Mouse (Mus musculus) neural tube, embryonic 14.5 days (tissue): ENCODE measurements around the gene Elp5. TPM values are rescaled to one million over a fixed set of nuclear protein-coding genes. Genes with fewer than 3 reads are reported as not detected.
A peak's percentile ranks its signal among the peaks of the same experiment; 100 is the strongest.

Experiments used
- ATAC-seq: fragments of 200-750 bp; cut with Nextera tagmentation; 2 replicates; pipeline ENCODE4 v1.8.0; 2017; ENCODE audit warnings: low read depth, mild to moderate bottlenecking, moderate TSS enrichment, moderate library complexity
- H3K27ac ChIP-seq: fragments of 300-500 bp; sonication (generic); 2 replicates; pipeline ENCODE4 v1.5.1; 2014; ENCODE audit warnings: low read depth, mild to moderate bottlenecking, control low read depth, low read length, moderate library complexity, mixed read lengths
- H3K27me3 ChIP-seq: fragments of 300-500 bp; sonication (generic); 2 replicates; pipeline ENCODE4 v1.6.1; 2014; ENCODE audit warnings: low read length; ENCODE audit not compliant: control insufficient read depth, insufficient read depth
- H3K36me3 ChIP-seq: fragments of 300-500 bp; sonication (generic); 2 replicates; pipeline ENCODE4 v1.6.1; 2014; ENCODE audit warnings: low read length, mixed read lengths; ENCODE audit not compliant: control insufficient read depth, insufficient read depth
- H3K4me1 ChIP-seq: fragments of 300-500 bp; sonication (generic); 2 replicates; pipeline ENCODE4 v1.6.1; 2014; ENCODE audit warnings: low read length; ENCODE audit not compliant: control insufficient read depth, insufficient read depth
- H3K4me2 ChIP-seq: fragments of 300-500 bp; sonication (generic); 2 replicates; pipeline ENCODE4 v1.6.1; 2014; ENCODE audit warnings: mild to moderate bottlenecking, low read depth, low read length, control low read depth
- H3K4me3 ChIP-seq: fragments of 300-500 bp; sonication (generic); 2 replicates; pipeline ENCODE4 v1.5.1; 2014; ENCODE audit warnings: low read depth, low read length, control low read depth, mixed read lengths
- H3K9ac ChIP-seq: fragments of 300-500 bp; sonication (generic); replicated peaks from 2 replicates; pipeline ENCODE4 v1.6.1; 2014; ENCODE audit warnings: low read depth, mild to moderate bottlenecking, control low read depth, low read length, mixed read lengths
- H3K9me3 ChIP-seq: fragments of 300-500 bp; sonication (generic); 2 replicates; pipeline ENCODE4 v1.6.1; 2016; ENCODE audit warnings: low read length; ENCODE audit not compliant: control insufficient read depth
- WGBS: fragments of 180-500 bp; shearing (Covaris S2); extraction: QIAGEN DNeasy Blood & Tissue Kit; methylation state at CpG from one replicate; pipeline ENCODE4 v1.1.7; 2014; 5-methylcytosine and 5-hydroxymethylcytosine counted together
- polyA plus RNA-seq: library from polyadenylated mRNA; unstranded; fragments of >200 nt; fragmentation: Nextera tagmentation; extraction: Ambion mirVana; gene quantifications from 2 replicates; pipeline ENCODE4 v1.2.1, GENCODE M21; 2014

Gene Elp5
- polyA plus RNA-seq, 1 experiment from 2014 or later: 175 TPM

DNA sequence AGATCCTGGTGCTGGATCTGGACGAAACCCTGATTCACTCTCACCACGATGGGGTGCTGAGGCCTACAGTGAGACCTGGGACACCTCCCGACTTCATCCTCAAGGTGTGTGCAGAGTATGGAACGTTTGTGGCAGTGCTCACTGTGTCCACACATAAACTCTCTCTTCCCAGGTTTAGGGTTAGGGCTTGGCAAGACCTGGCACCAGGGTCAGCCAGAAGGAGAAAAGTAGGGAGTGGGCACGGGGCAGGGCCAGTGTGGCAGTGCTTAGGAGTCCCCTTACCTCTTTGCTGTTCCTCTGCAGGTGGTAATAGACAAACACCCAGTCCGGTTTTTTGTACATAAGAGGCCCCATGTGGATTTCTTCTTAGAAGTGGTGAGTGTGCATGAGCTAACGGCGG, 2.1 kb upstream of the Elp5 start:
- Histone ChIP-seq H3K4me3 (no peak overlapping the region), H3K4me1 (peaks cover 21% of the 10 kb centered on the region), H3K9ac (no peak overlapping the region), H3K27me3 (no peaks in the 10 kb centered on the region), H3K9me3 (no peaks in the 10 kb centered on the region), H3K4me2 (no peak overlapping the region), H3K36me3 (peaks cover 38% of the 10 kb centered on the region), H3K27ac (no peak overlapping the region)
- 92% methylated on average over 8 of the region's 8 CpGs for WGBS
- ATAC-seq: no peak

DNA sequence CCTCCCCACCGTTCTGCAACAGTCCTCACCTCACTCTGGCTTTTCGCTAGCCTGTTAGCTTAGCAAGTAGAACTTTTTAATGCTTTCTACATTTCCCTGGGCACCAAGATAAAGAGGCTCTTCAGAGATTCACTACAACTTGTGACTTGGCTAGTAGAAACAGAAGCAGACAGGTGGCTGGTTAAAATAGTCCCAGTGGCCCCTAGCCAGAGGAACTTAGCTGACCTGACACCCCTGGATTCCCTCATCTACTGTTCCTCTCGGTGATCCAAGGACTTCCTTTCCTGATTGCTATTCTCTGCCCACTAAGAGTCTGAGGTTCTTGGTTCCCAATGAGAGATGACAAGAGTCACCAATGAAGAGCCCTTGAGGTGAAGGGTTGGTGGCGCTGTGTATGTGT, 1.1 kb upstream of the Elp5 start:
- H3K4me3 ChIP-seq: no peak overlapping the region
- no peak overlapping the region for H3K27ac ChIP-seq
- peaks cover 23% of the 10 kb centered on the region for H3K4me1 ChIP-seq
- no peaks in the 10 kb centered on the region for H3K9me3 ChIP-seq
- no peaks in the 10 kb centered on the region for H3K27me3 ChIP-seq
- H3K36me3 ChIP-seq: peaks cover 31% of the 10 kb centered on the region
- 91% methylated on average over 4 of the region's 4 CpGs for whole genome bisulfite sequencing
- no peak overlapping the region for H3K9ac ChIP-seq
- ATAC-seq: no peak
- H3K4me2 ChIP-seq: peak overlapping the region; percentile 64

DNA sequence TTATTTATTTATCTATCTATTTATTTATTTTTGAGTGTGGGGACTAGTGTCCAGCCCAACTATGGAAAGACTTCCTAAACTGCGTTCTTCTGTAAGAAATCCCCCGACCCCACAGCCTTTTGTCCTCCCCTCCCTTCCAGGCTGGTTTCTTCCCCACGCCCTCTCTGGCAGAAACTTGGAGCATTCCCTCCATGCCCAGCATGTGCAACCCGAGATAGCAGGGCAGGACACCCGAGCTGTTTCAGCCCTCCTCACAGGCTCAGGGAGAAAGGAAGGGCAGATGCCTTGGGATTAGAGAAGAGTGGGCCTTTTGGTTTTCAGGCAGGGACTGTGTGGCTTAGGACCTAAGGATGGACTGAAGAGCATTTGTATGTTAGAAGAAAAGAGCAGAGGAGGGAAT, 560 bp upstream of the Elp5 start:
- WGBS: 42% methylated on average over 5 of the region's 5 CpGs
- no peak overlapping the region for H3K27ac ChIP-seq
- peaks cover 26% of the 10 kb centered on the region for H3K36me3 ChIP-seq

DNA sequence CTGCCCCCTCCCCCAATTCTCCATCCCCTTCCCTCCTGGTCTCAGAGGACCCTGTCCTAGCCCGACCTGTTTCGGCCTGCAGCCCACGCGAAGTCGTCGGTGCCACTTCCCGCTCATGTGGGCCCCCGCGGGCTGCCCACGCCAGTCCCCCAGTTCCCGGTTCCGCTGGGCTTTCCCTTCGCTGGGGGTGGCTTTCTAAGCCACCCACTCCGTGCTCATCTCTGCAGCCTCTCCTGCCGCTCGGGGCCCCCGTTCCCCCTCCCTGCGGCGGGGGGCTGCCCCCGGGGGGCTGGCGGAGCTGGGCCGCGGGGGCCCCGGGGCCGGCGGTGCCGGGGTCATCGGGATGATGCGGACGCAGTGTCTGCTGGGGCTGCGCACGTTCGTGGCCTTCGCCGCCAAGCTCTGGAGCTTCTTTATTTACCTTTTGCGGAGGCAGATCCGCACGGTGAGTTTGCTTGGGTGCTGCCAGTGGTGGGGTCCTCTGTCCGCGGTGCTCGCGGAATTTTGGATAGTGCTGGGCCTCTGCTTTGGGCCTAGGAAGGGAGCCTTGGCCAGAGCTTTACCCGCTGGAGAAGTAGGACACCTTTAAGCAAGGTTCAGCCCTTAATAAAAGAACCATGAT, 1.1 kb downstream of the Elp5 start, which contains the start of gene Ctdnep1:
Ctdnep1 (plus strand) TSS at position 16 of the 622 bp plus-strand sequence.
- no peaks in the 10 kb centered on the region for H3K27me3 ChIP-seq
- ATAC-seq: peak; percentile 52
- peak within 1 kb of the TSS; percentile 91 for H3K4me2 ChIP-seq
- peak within 1 kb of the TSS; percentile 96 for H3K27ac ChIP-seq
- WGBS: under 1% methylated on average over 37 of the region's 43 CpGs
- peaks cover 22% of the 10 kb centered on the region for H3K36me3 ChIP-seq
- peak within 1 kb of the TSS; percentile 97 for H3K9ac ChIP-seq
- peak within 1 kb of the TSS; percentile 100 for H3K4me3 ChIP-seq
- H3K9me3 ChIP-seq: no peaks in the 10 kb centered on the region
- H3K4me1 ChIP-seq: peaks cover 23% of the 10 kb centered on the region

More for the DNA sequence above, 560 bp upstream of the Elp5 start:
- H3K4me3 ChIP-seq: peak overlapping the region; percentile 9; the same call in 1 of the 2 replicates
- ATAC-seq: no peak
- peak overlapping the region; percentile 64 for H3K4me2 ChIP-seq
- no peaks in the 10 kb centered on the region for H3K27me3 ChIP-seq
- H3K9ac ChIP-seq: 0 out of 2 replicates have a peak overlapping the region, but pooled peaks have one; percentile 12
- H3K9me3 ChIP-seq: no peaks in the 10 kb centered on the region
- peaks cover 23% of the 10 kb centered on the region for H3K4me1 ChIP-seq

DNA sequence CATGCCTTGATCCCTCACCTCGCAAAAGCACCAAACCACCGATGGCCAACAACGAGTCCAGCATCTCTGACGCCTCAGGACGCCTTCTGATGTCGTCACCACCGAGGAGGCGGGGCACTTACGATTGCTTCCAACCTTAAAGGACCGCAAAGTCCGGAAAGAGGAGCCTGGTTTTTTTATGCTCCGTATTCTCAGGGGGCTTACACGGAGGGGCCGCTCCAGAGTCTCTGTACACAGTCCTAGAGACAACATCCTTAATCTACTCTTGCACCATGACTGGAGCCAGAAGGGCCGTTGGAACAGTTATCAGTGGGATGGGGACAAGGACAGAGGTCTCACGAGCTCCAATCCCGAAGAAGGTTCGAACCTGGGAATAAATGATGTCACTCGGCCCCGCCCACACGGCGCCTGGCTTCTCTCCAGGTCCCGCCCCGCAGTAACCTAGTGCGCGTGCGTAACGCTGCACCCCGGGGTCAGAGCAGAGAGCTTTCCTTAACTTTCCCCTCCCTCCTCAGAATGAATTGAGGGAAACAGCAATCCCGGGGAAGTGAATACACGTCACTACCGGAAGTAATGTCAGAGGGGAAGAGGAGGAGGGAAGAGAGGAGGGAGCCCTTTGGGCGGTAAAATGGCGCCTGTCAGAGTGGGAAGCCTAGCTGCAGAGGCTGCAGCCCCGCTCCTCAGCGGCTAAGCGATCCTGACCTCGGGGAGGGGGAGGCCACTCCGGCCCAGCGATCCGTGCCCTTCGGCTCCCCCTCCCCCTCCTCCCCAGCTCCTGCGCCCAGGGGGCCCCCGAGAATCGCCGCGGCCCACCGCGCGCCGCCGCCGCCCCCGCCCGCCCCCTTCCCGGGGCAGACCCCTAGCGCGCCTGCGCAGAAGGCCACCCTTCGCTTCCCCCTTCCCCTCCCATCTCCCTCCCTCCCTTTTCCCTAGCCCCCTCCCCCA, 1.8 kb downstream of the Elp5 start:
- Histone ChIP-seq H3K36me3 (peaks cover 21% of the 10 kb centered on the region), H3K27ac (peak overlapping the region; percentile 96), H3K27me3 (no peaks in the 10 kb centered on the region), H3K4me3 (peak overlapping the region; percentile 100), H3K9me3 (no peaks in the 10 kb centered on the region), H3K9ac (peak overlapping the region; percentile 97), H3K4me1 (peaks cover 23% of the 10 kb centered on the region), H3K4me2 (peak overlapping the region; percentile 91)
- WGBS: under 1% methylated on average over 34 of the region's 60 CpGs
- ATAC-seq: peak; percentile 90

DNA sequence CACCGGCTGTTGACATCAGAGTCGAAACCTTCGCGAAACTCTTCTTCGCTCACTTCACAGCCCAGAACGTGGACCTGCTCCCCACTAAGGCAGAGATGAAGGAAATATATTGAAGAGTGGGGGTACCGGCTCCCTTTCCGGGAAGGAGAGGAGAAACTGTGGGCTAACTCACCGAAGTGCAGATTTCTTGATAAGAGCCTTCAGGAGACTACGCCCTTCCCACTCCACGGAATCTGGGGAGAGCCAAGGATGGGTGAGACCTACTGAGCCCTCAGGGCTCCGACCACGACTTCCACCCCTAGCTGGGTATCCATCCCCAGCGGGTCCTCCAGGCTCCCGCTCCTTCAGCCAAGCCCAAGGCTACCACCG, 2.5 kb downstream of the Elp5 start:
- Histone ChIP-seq H3K4me3 (peak overlapping the region; percentile 100), H3K27ac (peak overlapping the region; percentile 96), H3K36me3 (peaks cover 20% of the 10 kb centered on the region), H3K9ac (peak overlapping the region; percentile 97), H3K4me2 (peak overlapping the region; percentile 91), H3K27me3 (no peaks in the 10 kb centered on the region), H3K4me1 (peaks cover 23% of the 10 kb centered on the region), H3K9me3 (no peaks in the 10 kb centered on the region)
- no peak for ATAC-seq
- WGBS: 3% methylated on average over 16 of the region's 16 CpGs

DNA sequence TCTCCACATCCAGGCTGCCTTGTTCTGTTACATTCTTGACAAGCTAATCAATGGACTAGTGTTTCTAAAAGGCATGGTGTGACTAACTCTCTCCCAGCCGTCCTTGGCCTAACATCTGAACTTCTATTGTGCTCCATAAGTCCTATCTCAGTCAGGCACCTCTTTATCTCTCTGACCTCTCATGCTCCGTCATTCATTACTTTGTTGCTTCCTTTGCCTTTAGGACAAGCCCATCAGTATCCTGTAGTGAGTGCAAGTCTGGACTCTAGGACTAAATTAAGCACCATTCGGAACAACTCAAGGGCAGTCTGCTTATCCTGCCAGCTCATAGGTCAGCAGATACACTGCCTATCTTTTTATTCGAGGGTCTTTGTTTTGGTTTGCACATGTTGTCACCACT, 6.0 kb downstream of the Elp5 start:
- Histone ChIP-seq H3K4me3 (no peak overlapping the region), H3K9ac (no peak overlapping the region), H3K27ac (no peak overlapping the region), H3K27me3 (no peaks in the 10 kb centered on the region), H3K4me2 (no peak overlapping the region), H3K4me1 (peaks cover 4% of the 10 kb centered on the region; the same call in 1 of the 2 replicates), H3K9me3 (no peaks in the 10 kb centered on the region), H3K36me3 (peaks cover 21% of the 10 kb centered on the region)
- WGBS: 88% methylated on average over 4 of the region's 4 CpGs
- ATAC-seq: no peak

DNA sequence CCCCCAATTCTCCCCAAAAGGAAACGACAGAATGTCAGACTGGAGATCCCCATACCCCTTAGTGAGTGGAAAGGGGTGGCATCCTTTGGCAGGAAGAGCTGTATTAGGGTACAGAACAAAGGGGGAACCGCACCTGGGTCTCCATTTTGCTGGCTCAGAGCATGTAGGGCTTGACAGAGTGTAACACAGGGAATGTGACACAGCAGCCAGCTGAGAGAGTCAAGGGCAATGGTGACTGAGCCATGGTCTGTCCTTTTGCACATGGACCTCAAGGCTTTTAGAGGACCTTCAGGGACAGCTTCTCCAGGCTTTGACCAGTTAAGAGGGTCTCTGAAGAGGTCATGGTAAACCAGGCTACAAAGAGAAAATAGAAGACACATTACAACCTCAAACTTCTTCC, 7.4 kb downstream of the Elp5 start:
- WGBS: 92% methylated on average over 2 of the region's 2 CpGs
- H3K4me2 ChIP-seq: no peak overlapping the region
- ATAC-seq: no peak
- peaks cover 26% of the 10 kb centered on the region for H3K36me3 ChIP-seq
- H3K4me1 ChIP-seq: peaks cover 4% of the 10 kb centered on the region; the same call in 1 of the 2 replicates
- H3K27ac ChIP-seq: no peak overlapping the region
- H3K9ac ChIP-seq: no peak overlapping the region
- H3K27me3 ChIP-seq: no peaks in the 10 kb centered on the region
- H3K4me3 ChIP-seq: no peak overlapping the region
- no peaks in the 10 kb centered on the region for H3K9me3 ChIP-seq

DNA sequence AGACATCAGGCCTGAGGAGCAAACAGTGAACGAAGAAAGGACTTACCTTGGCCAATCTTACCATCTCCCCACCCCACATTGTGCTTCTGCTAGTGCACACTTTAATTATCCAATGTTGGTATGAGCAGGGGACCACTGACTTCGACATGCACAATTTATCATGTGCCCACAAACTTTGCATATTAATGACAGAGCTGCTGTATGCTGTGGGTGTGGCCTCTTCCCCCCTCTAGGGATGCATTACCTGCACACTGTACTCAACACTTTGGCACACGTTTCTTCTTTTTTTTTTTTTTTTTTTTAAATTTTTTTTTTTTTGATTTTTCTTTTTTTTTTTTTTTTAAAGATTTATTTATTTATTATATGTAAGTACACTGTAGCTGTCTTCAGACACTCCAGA, 11.5 kb downstream of the Elp5 start:
- H3K27ac ChIP-seq: no peak overlapping the region
- no peaks in the 10 kb centered on the region for H3K9me3 ChIP-seq
- no peak overlapping the region for H3K4me2 ChIP-seq
- peaks cover 36% of the 10 kb centered on the region for H3K36me3 ChIP-seq
- no peak for ATAC-seq
- WGBS: 88% methylated on average over 3 of the region's 3 CpGs
- peaks cover 20% of the 10 kb centered on the region for H3K27me3 ChIP-seq
- H3K4me3 ChIP-seq: no peak overlapping the region
- H3K9ac ChIP-seq: no peak overlapping the region
- peaks cover 4% of the 10 kb centered on the region; the same call in 1 of the 2 replicates for H3K4me1 ChIP-seq
